Mouse (Mus musculus): Measurements from ENCODE around the gene Cdr1. TPM values are rescaled to one million over a fixed set of nuclear protein-coding genes. Genes with fewer than 3 reads are reported as not detected.

Cdr1 gene
- polyA plus RNA-seq, 2 experiments: not detected

DNA sequence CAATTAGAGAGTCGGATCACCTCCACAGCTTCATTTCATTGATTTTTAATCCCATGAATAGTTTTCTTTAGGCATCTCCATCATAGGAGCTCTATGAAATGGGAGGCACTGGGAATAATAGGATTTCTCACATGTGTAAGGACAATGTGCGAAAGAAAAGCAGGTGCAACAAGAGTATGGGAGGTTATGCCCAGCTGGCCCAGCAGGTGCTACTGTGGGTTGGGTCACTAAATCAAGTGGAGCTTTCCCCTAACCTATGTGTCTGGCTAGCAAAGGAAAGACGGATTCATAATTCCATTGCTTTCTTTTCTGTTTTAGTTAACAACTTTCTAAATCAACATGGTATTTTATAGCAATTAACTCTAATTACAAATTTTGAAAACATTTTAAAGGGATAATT lies 31.1 kb downstream of the Cdr1 start:
- Histone ChIP-seq H3K4me1 (ENCODE audit: control insufficient read depth, insufficient read depth, low read length) (no peaks in the 10 kb centered on the region), H3K36me3 (ENCODE audit: control insufficient read depth, insufficient read depth, low read length) (no peaks in the 10 kb centered on the region), H3K9me3 (ENCODE audit: control insufficient read depth, low read length) (no peaks in the 10 kb centered on the region), H3K4me2 (replicated peaks; ENCODE audit: low read depth, low read length, severe bottlenecking) (no peak overlapping the region), H3K9ac (ENCODE audit: low read depth, low read length, severe bottlenecking) (no peak overlapping the region), H3K27ac (replicated peaks; ENCODE audit: low read depth, low read length) (no peak overlapping the region), H3K4me3 (replicated peaks; ENCODE audit: low read length) (no peak overlapping the region), H3K27me3 (ENCODE audit: control insufficient read depth, insufficient read depth, low read length) (no peaks in the 10 kb centered on the region)
- ATAC-seq (ENCODE audit: low FRiP score, low read depth): no peak
- 80% methylated on average over 3 of the region's 3 CpGs for WGBS
- DNase-seq (ENCODE audit: low spot score): no peak
- no peak for TF ChIP-seq POLR2A (IDR thresholded peaks at IDR 0.05; ENCODE audit: borderline replicate concordance, extremely low read depth, insufficient read depth, insufficient read length)

DNA sequence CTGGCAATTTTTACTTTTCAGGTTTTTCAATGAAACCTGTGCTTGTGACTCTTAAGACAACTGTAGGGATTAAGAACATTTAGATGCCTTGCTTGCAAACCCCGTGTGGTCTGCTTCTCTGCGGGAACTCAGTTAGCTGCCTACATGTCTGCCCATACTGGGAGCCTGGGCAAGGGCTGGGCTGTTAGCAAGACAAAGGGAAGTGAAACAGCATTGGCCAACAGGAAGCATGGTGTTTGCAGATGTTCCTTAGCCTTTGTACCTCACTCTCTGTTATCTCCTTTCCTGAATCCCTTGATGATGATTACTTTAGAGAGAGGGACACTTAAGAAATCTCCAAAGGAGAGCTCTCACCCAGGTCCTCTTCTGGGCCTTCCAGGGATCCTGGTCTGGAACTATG lies 38.8 kb downstream of the Cdr1 start:
- Histone ChIP-seq H3K27ac (replicated peaks; ENCODE audit: low read depth, low read length) (no peak overlapping the region), H3K9me3 (ENCODE audit: control insufficient read depth, low read length) (no peaks in the 10 kb centered on the region), H3K9ac (ENCODE audit: low read depth, low read length, severe bottlenecking) (no peak overlapping the region), H3K4me1 (ENCODE audit: control insufficient read depth, insufficient read depth, low read length) (no peaks in the 10 kb centered on the region), H3K4me2 (replicated peaks; ENCODE audit: low read depth, low read length, severe bottlenecking) (no peak overlapping the region), H3K27me3 (ENCODE audit: control insufficient read depth, insufficient read depth, low read length) (no peaks in the 10 kb centered on the region), H3K4me3 (replicated peaks; ENCODE audit: low read length) (no peak overlapping the region), H3K36me3 (ENCODE audit: control insufficient read depth, insufficient read depth, low read length) (no peaks in the 10 kb centered on the region)
- ATAC-seq (ENCODE audit: low FRiP score, low read depth) (no peak), DNase-seq (ENCODE audit: low spot score) (no peak)
- WGBS: 32% methylated on average over 2 of the region's 2 CpGs
- TF ChIP-seq POLR2A (IDR thresholded peaks at IDR 0.05; ENCODE audit: borderline replicate concordance, extremely low read depth, insufficient read depth, insufficient read length): no peak

DNA sequence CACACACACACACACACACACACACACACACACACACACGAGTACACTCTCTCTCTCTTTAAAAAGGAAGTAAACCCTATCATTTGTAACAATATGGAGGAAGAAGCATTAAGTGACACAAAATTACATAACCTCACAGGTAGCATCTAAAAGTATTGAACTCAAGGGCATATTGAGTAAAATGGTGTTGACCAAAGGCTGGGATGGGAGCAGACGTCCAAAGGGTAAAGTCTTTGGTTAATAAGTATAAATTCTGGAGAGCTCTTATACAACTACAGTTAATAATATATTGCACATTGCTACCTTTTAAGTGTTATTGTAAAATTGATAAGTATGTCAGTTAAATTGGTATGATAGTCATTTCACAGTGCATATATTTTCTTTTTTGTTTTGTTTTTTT lies 39.9 kb downstream of the Cdr1 start:
- TF ChIP-seq POLR2A (IDR thresholded peaks at IDR 0.05; ENCODE audit: borderline replicate concordance, extremely low read depth, insufficient read depth, insufficient read length): no peak
- Histone ChIP-seq H3K27me3 (ENCODE audit: control insufficient read depth, insufficient read depth, low read length) (no peaks in the 10 kb centered on the region), H3K9me3 (ENCODE audit: control insufficient read depth, low read length) (no peaks in the 10 kb centered on the region), H3K27ac (replicated peaks; ENCODE audit: low read depth, low read length) (no peak overlapping the region), H3K36me3 (ENCODE audit: control insufficient read depth, insufficient read depth, low read length) (no peaks in the 10 kb centered on the region), H3K9ac (ENCODE audit: low read depth, low read length, severe bottlenecking) (no peak overlapping the region), H3K4me1 (ENCODE audit: control insufficient read depth, insufficient read depth, low read length) (no peaks in the 10 kb centered on the region), H3K4me2 (replicated peaks; ENCODE audit: low read depth, low read length, severe bottlenecking) (no peak overlapping the region), H3K4me3 (replicated peaks; ENCODE audit: low read length) (no peak overlapping the region)
- DNase-seq (ENCODE audit: low spot score) (no peak), ATAC-seq (ENCODE audit: low FRiP score, low read depth) (no peak)
- 71% methylated on average over 2 of the region's 2 CpGs for WGBS

DNA sequence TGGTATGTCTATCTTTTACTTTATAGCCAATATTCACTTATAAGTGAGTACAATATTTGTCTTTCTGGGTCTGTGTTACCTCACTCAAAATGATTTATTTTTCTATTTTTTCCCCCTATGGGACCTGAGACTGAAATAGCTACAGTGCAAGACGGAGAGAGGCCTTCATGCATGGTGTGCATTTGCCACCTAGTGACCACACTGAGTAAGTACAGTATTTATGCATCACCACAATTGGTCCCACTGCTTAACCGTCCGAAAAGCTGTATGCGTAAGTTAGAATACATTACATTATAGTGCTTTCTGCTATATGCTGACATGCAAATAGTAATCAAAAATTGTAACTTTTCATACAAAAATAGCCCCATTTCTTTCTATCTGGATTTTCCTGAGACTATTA lies 50.8 kb downstream of the Cdr1 start:
- Histone ChIP-seq H3K4me2 (replicated peaks; ENCODE audit: low read depth, low read length, severe bottlenecking) (no peak overlapping the region), H3K36me3 (ENCODE audit: control insufficient read depth, insufficient read depth, low read length) (no peaks in the 10 kb centered on the region), H3K4me3 (replicated peaks; ENCODE audit: low read length) (no peak overlapping the region), H3K27ac (replicated peaks; ENCODE audit: low read depth, low read length) (no peak overlapping the region), H3K4me1 (ENCODE audit: control insufficient read depth, insufficient read depth, low read length) (no peaks in the 10 kb centered on the region), H3K9me3 (ENCODE audit: control insufficient read depth, low read length) (no peaks in the 10 kb centered on the region), H3K27me3 (ENCODE audit: control insufficient read depth, insufficient read depth, low read length) (no peaks in the 10 kb centered on the region), H3K9ac (ENCODE audit: low read depth, low read length, severe bottlenecking) (no peak overlapping the region)
- no peak for TF ChIP-seq POLR2A (IDR thresholded peaks at IDR 0.05; ENCODE audit: borderline replicate concordance, extremely low read depth, insufficient read depth, insufficient read length)
- 70% methylated on average over 4 of the region's 4 CpGs for WGBS
- ATAC-seq (ENCODE audit: low FRiP score, low read depth) (no peak), DNase-seq (ENCODE audit: low spot score) (no peak)

Small RNA genes lying within 50 kb of the gene (microRNA-seq; reads per million reads assigned to microRNA genes)
- gene Gm24396: not detected
